Mouse (Mus musculus): ENCODE data around the gene Mllt10.
A peak's percentile ranks its signal among the peaks of the same experiment; 100 is the strongest.

The Mllt10 gene

GRCm38 (mm10) chr2:18034371-18035250 lies 20.4 kb upstream of the Mllt10 start:
- no peak for DNase-seq (ENCODE audit: low spot score in 2 of 2)

GRCm38 (mm10) chr2:18037491-18037890 lies 17.5 kb upstream of the Mllt10 start, which contains the start of gene A930004D18Rik:
Gene A930004D18Rik (minus strand): TSS chr2:18037737.
- DNase-seq (ENCODE audit: low spot score in 2 of 2), result no peak

- no peak for DNase-seq (ENCODE audit: low spot score in 2 of 2)
These were observed 16.8 kb upstream of the Mllt10 start for GRCm38 (mm10) chr2:18038141-18038752.

- DNase-seq (ENCODE audit: low spot score in 2 of 2), result no peak
These were observed 16.1 kb upstream of the Mllt10 start for GRCm38 (mm10) chr2:18038895-18039371.

GRCm38 (mm10) chr2:18039566-18040290 lies 15.3 kb upstream of the Mllt10 start:
- DNase-seq (ENCODE audit: low spot score in 2 of 2), result peak in 1 of 2 experiments; percentile 64

- peak in 1 of 2 experiments; percentile 41 for DNase-seq (ENCODE audit: low spot score in 2 of 2)
These were observed 14.5 kb upstream of the Mllt10 start for GRCm38 (mm10) chr2:18040347-18041160.

GRCm38 (mm10) chr2:18041199-18041885 lies 13.7 kb upstream of the Mllt10 start:
- DNase-seq (ENCODE audit: low spot score in 2 of 2), result peak in 1 of 2 experiments; percentile 69

GRCm38 (mm10) chr2:18045143-18045780 lies 9.8 kb upstream of the Mllt10 start:
- peak in 1 of 2 experiments; percentile 0 for DNase-seq (ENCODE audit: low spot score in 2 of 2)

DNA sequence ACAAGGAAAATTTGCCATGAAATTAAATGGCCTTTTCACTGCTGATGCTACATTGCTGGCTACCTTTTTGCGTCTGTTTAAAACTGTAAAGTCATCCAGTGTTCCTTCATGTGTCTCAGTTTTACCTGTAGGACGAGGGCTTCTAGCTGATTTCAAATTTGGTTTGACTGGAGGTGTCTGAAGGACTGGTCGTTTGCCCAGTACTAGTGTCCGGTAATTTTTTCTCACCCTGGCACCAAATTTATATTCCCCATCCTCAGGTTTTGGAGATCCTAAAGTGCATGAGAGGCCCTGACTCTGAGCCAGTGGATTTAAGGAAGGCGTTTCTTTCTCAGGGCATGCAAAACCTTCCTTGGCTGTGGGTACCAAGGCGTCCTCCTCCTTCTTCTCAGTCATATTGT lies 9.3 kb upstream of the Mllt10 start:
- DNase-seq (ENCODE audit: low spot score in 2 of 2), result no peak

- DNase-seq (ENCODE audit: low spot score in 2 of 2), result no peak
These were observed 8.9 kb upstream of the Mllt10 start for GRCm38 (mm10) chr2:18046186-18046585.

GRCm38 (mm10) chr2:18046758-18047645 lies 8.0 kb upstream of the Mllt10 start:
- DNase-seq (ENCODE audit: low spot score in 2 of 2), result peak; percentile 35 to 61

- peak; percentile 41 to 72 for DNase-seq (ENCODE audit: low spot score in 2 of 2)
These were observed 7.2 kb upstream of the Mllt10 start for GRCm38 (mm10) chr2:18047646-18048452.

DNA sequence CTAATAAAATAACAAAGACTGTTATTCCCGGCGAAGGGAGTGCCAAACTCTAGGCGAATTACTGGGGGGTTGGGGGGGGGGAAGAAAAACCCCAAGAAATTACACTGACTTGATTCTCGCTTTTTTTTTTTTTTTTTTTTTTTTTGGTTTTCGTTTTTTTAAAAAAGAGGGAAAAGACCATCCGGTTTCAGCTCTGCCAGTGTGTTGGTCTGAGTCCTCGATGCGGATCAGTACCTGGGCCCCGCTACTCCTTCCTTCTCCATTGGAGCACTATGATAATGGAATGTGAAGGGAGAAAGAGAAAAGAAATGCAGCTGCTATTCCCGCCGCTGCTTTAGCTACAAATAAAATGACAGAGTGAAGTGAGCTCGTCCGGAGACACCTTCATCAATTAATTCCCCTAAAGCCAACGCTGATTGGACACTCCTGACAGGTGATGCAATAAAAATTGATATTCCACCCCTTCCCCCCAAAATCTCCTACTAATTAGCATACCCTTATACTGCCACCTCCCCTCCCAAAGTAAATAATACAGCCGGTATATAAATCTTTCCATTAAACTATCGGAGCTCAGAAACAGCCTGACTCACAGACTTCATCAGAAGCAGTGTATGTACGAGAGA lies 6.5 kb upstream of the Mllt10 start, which contains the start of gene Skida1:
Skida1 (minus strand) TSS at position 599 of the 623 bp plus-strand sequence.
- DNase-seq (ENCODE audit: low spot score in 2 of 2), result peak in 1 of 2 experiments; percentile 31

DNA sequence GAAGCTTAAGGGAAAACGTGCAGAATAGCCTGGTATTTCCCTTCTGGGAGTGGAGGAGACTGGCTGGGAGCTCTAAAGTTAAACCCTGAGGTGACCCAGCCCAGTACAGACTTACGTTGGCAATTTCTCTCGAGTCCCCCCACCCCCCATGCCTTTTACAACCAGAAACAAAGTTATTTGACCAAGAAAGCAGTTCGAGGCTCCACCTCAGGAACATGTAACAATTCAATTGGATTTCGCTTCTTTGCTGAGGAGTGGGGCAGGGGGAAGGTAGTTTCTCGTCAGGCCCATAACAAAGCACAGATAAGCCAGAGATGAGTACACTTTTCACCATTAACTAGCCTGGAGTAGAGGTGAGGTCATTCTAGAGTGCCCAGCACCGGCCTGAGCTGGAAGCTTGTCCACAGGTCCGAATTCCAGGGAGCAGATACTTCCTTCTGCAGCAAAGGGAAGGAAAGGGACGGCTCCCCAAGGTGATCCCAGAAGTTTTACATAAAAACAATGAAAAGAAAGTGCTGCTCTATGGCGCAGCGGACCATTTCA lies 5.7 kb upstream of the Mllt10 start:
- no peak for DNase-seq (ENCODE audit: low spot score in 2 of 2)

- DNase-seq (ENCODE audit: low spot score in 2 of 2), result no peak
These were observed 5.0 kb upstream of the Mllt10 start for GRCm38 (mm10) chr2:18050018-18050417.

DNA sequence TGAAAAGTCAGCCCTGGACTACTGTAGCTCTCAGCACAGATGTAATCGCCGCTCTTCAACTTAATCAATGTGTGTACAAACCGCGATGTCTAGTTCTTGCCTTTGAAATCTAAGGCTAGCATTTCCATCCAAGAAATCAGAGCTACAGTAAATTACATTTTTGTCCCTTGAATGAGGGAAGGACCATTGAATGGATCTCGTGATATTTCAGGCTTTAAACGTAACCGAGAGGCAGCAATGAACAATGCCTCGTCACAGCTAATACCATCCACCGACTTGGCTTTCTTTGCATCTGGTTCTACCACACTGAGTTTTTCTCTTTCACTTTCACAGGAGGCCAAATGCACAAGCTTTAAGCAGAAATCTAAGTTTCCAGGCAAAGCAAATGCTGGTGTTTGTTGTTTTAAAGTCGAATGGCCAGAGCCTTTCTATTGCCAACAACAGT lies 4.5 kb upstream of the Mllt10 start:
- no peak for DNase-seq (ENCODE audit: low spot score in 2 of 2)

Measured in cerebellum, postnatal 4 days (tissue).